Mouse (Mus musculus) G1E (cell line): ENCODE data around the gene Olfr1314.

Experiments used
- CTCF ChIP-seq: IDR thresholded peaks from 2 replicates; pipeline ENCODE4 v1.5.1; 2012; ENCODE audit warnings: low read depth, low read length, inconsistent platforms, mixed read lengths
- GATA1 ChIP-seq: IDR thresholded peaks from 2 replicates; pipeline ENCODE4 v1.6.1; 2012; ENCODE audit warnings: borderline replicate concordance, low read length, inconsistent platforms, mixed read lengths
- GATA2 ChIP-seq: IDR thresholded peaks from 2 replicates; pipeline ENCODE4 v1.6.1; 2012; ENCODE audit warnings: low read depth, low read length, inconsistent platforms, borderline replicate concordance
- POLR2AphosphoS5 ChIP-seq: IDR thresholded peaks from 2 replicates; pipeline ENCODE4 v1.6.1; 2012; ENCODE audit warnings: low read depth, low read length, inconsistent platforms; ENCODE audit not compliant: insufficient replicate concordance
- TAL1 ChIP-seq: conservative IDR thresholded peaks from 2 replicates; pipeline ENCODE4 v1.6.1; 2012; ENCODE audit warnings: low read depth, low read length, inconsistent platforms, mixed read lengths

- TF ChIP-seq GATA1, result no peak
- TF ChIP-seq CTCF, result no peak
- TF ChIP-seq TAL1, result no peak
- TF ChIP-seq GATA2, result no peak
- no peak for TF ChIP-seq POLR2AphosphoS5
These were observed 43.4 kb upstream of the Olfr1314 start, which contains the start of gene Olfr1317 for GRCm38 (mm10) chr2:112140029-112140428.
